Mouse (Mus musculus) midbrain, embryonic 16.5 days (tissue): ENCODE results near the gene Grk6. TPM values are rescaled to one million over a fixed set of nuclear protein-coding genes. Genes with fewer than 3 reads are reported as not detected.
A peak's percentile ranks its signal among the peaks of the same experiment; 100 is the strongest.

Source experiments
- ATAC-seq: fragments of 200-750 bp; cut with Nextera tagmentation; 2 replicates; pipeline ENCODE4 v1.8.0; 2017; ENCODE audit warnings: moderate TSS enrichment
- H3K27ac ChIP-seq: fragments of 300-500 bp; sonication (generic); 2 replicates; pipeline ENCODE4 v1.5.1; 2014; ENCODE audit warnings: mild to moderate bottlenecking, low read length, mixed read lengths
- H3K27me3 ChIP-seq: fragments of 300-500 bp; sonication (generic); 2 replicates; pipeline ENCODE4 v1.6.1; 2014; ENCODE audit warnings: low read depth, low read length, mixed read lengths; ENCODE audit not compliant: control insufficient read depth, insufficient read depth
- H3K36me3 ChIP-seq: fragments of 300-500 bp; sonication (generic); 2 replicates; pipeline ENCODE4 v1.6.1; 2014; ENCODE audit warnings: mild to moderate bottlenecking, low read length, moderate library complexity, mixed read lengths; ENCODE audit not compliant: control insufficient read depth, insufficient read depth
- H3K4me1 ChIP-seq: fragments of 300-500 bp; sonication (generic); 2 replicates; pipeline ENCODE4 v1.6.1; 2014; ENCODE audit warnings: mild to moderate bottlenecking, low read length, mixed read lengths; ENCODE audit not compliant: control insufficient read depth, insufficient read depth
- H3K4me2 ChIP-seq: fragments of 300-500 bp; sonication (generic); 2 replicates; pipeline ENCODE4 v1.6.1; 2014; ENCODE audit warnings: mild to moderate bottlenecking, low read length, mixed read lengths
- H3K4me3 ChIP-seq: fragments of 300-500 bp; sonication (generic); 2 replicates; pipeline ENCODE4 v1.5.1; 2014; ENCODE audit warnings: low read depth, mild to moderate bottlenecking, low read length, moderate library complexity, mixed read lengths
- H3K9ac ChIP-seq: fragments of 300-500 bp; sonication (generic); 2 replicates; pipeline ENCODE4 v1.6.1; 2014; ENCODE audit warnings: low read depth, low read length, mixed read lengths
- H3K9me3 ChIP-seq: fragments of 300-500 bp; sonication (generic); replicated peaks from 2 replicates; pipeline ENCODE4 v1.6.1; 2014; ENCODE audit warnings: mild to moderate bottlenecking, low read length, mixed read lengths; ENCODE audit not compliant: control insufficient read depth, poor library complexity, severe bottlenecking
- WGBS: fragments of 180-500 bp; shearing (Covaris S2); extraction: QIAGEN DNeasy Blood & Tissue Kit; methylation state at CpG from one replicate; pipeline ENCODE4 v1.1.7; 2014; 5-methylcytosine and 5-hydroxymethylcytosine counted together
- polyA plus RNA-seq: library from polyadenylated mRNA; unstranded; fragments of >200 nt; fragmentation: Nextera tagmentation; extraction: Ambion mirVana; gene quantifications from 2 replicates; pipeline ENCODE4 v1.2.1, GENCODE M21; 2015

Grk6 gene
- 28.3 and 31.8 TPM in 2 replicates for polyA plus RNA-seq

GRCm38 (mm10) chr13:55444937-55445315 is at the start of gene Grk6:
Grk6 (plus strand) TSS chr13:55445072.
- Histone ChIP-seq H3K36me3 (no peaks in the 10 kb centered on the region), H3K4me1 (peaks cover 23% of the 10 kb centered on the region), H3K4me3 (peak within 1 kb of the TSS; percentile 80), H3K4me2 (peak within 1 kb of the TSS; percentile 90), H3K27me3 (no peaks in the 10 kb centered on the region), H3K27ac (peak within 1 kb of the TSS; percentile 96), H3K9ac (peak within 1 kb of the TSS; percentile 93), H3K9me3 (no peaks in the 10 kb centered on the region)
- peak; percentile 97 for ATAC-seq
- under 1% methylated on average over 29 of the region's 35 CpGs for WGBS

GRCm38 (mm10) chr13:55398088-55398487 is 46.8 kb upstream of the Grk6 start, which contains the start of gene Slc34a1:
Slc34a1 (plus strand) TSS chr13:55398187.
- 80% methylated on average over 1 of the region's 1 CpGs for WGBS
- no peak for ATAC-seq
- Histone ChIP-seq H3K27ac (no peak within 1 kb of the TSS), H3K9me3 (no peaks in the 10 kb centered on the region), H3K4me1 (no peaks in the 10 kb centered on the region), H3K27me3 (no peaks in the 10 kb centered on the region), H3K4me2 (no peak within 1 kb of the TSS), H3K9ac (no peak within 1 kb of the TSS), H3K36me3 (no peaks in the 10 kb centered on the region), H3K4me3 (no peak within 1 kb of the TSS)

- Histone ChIP-seq H3K27ac (no peak overlapping the region), H3K4me1 (no peaks in the 10 kb centered on the region)
Observed at GRCm38 (mm10) chr13:55399300-55400038, 45.4 kb upstream of the Grk6 start.

GRCm38 (mm10) chr13:55400039-55400346 is 44.9 kb upstream of the Grk6 start:
- no peaks in the 10 kb centered on the region for H3K4me1 ChIP-seq
- no peaks in the 10 kb centered on the region for H3K27me3 ChIP-seq
- 97% methylated on average over 1 of the region's 1 CpGs for WGBS
- ATAC-seq = no peak
- H3K9me3 ChIP-seq = no peaks in the 10 kb centered on the region
- no peak overlapping the region for H3K27ac ChIP-seq
- no peak overlapping the region for H3K4me3 ChIP-seq
- H3K36me3 ChIP-seq = no peaks in the 10 kb centered on the region
- H3K9ac ChIP-seq = no peak overlapping the region
- no peak overlapping the region for H3K4me2 ChIP-seq

More at GRCm38 (mm10) chr13:55399300-55400038, 45.4 kb upstream of the Grk6 start:
- no peak overlapping the region for H3K4me2 ChIP-seq
- no peaks in the 10 kb centered on the region for H3K9me3 ChIP-seq
- no peaks in the 10 kb centered on the region for H3K36me3 ChIP-seq
- no peaks in the 10 kb centered on the region for H3K27me3 ChIP-seq
- no peak overlapping the region for H3K9ac ChIP-seq
- 62% methylated on average over 5 of the region's 5 CpGs for WGBS
- no peak for ATAC-seq
- H3K4me3 ChIP-seq = no peak overlapping the region

- Histone ChIP-seq H3K9me3 (no peaks in the 10 kb centered on the region), H3K27ac (no peak overlapping the region), H3K9ac (no peak overlapping the region), H3K4me1 (peaks cover 6% of the 10 kb centered on the region; the same call in 1 of the 2 replicates), H3K4me2 (no peak overlapping the region), H3K4me3 (no peak overlapping the region), H3K36me3 (no peaks in the 10 kb centered on the region), H3K27me3 (no peaks in the 10 kb centered on the region)
- 63% methylated on average over 7 of the region's 7 CpGs for WGBS
- no peak for ATAC-seq
Observed at GRCm38 (mm10) chr13:55403266-55403665, 41.6 kb upstream of the Grk6 start.

GRCm38 (mm10) chr13:55403935-55404852 is 40.7 kb upstream of the Grk6 start:
- Histone ChIP-seq H3K36me3 (no peaks in the 10 kb centered on the region), H3K27ac (no peak overlapping the region), H3K4me2 (no peak overlapping the region), H3K9me3 (no peaks in the 10 kb centered on the region), H3K27me3 (no peaks in the 10 kb centered on the region), H3K4me1 (peaks cover 6% of the 10 kb centered on the region; the same call in 1 of the 2 replicates), H3K9ac (no peak overlapping the region), H3K4me3 (no peak overlapping the region)
- WGBS = 66% methylated on average over 15 of the region's 15 CpGs
- ATAC-seq = no peak

GRCm38 (mm10) chr13:55404853-55405782 is 39.8 kb upstream of the Grk6 start:
- no peaks in the 10 kb centered on the region for H3K27me3 ChIP-seq
- H3K27ac ChIP-seq = peak overlapping the region; percentile 78
- 10% methylated on average over 11 of the region's 11 CpGs for whole genome bisulfite sequencing
- H3K4me3 ChIP-seq = no peak overlapping the region
- H3K9me3 ChIP-seq = no peaks in the 10 kb centered on the region
- peak; percentile 94 for ATAC-seq
- H3K4me2 ChIP-seq = peak overlapping the region; percentile 31
- H3K9ac ChIP-seq = peak overlapping the region; percentile 49
- peaks cover 6% of the 10 kb centered on the region; the same call in 1 of the 2 replicates for H3K4me1 ChIP-seq
- H3K36me3 ChIP-seq = no peaks in the 10 kb centered on the region

- Histone ChIP-seq H3K9ac (peak overlapping the region; percentile 49), H3K9me3 (no peaks in the 10 kb centered on the region), H3K27ac (peak overlapping the region; percentile 78), H3K4me2 (peak overlapping the region; percentile 31), H3K4me1 (peaks cover 6% of the 10 kb centered on the region; the same call in 1 of the 2 replicates), H3K4me3 (no peak overlapping the region), H3K27me3 (no peaks in the 10 kb centered on the region), H3K36me3 (no peaks in the 10 kb centered on the region)
- peak; percentile 53 for ATAC-seq
- WGBS = 46% methylated on average over 13 of the region's 13 CpGs
Observed at GRCm38 (mm10) chr13:55405783-55406390, 39.0 kb upstream of the Grk6 start.
